Mouse (Mus musculus) C2C12 (cell line): ENCODE measurements around the gene Ndufa3.

ENCODE experiments used
- CTCF ChIP-seq: IDR thresholded peaks from one replicate; pipeline ENCODE4 v1.5.1; 2011; ENCODE audit not compliant: control insufficient read depth, insufficient read depth, insufficient read length
- MYOD1 ChIP-seq: IDR thresholded peaks from one replicate; pipeline ENCODE4 v1.6.1; 2011; ENCODE audit warnings: low read depth; ENCODE audit not compliant: control insufficient read depth, insufficient read length
- MYOG ChIP-seq: IDR thresholded peaks from one replicate; pipeline ENCODE4 v1.6.1; 2011; ENCODE audit not compliant: control insufficient read depth, insufficient read length; ENCODE audit errors: extremely low read depth
- USF1 ChIP-seq: IDR thresholded peaks from one replicate; pipeline ENCODE4 v1.6.1; 2011; ENCODE audit warnings: low read depth, mild to moderate bottlenecking, control low read depth, moderate library complexity

- TF ChIP-seq CTCF: no peak
- TF ChIP-seq USF1: no peak
- TF ChIP-seq MYOD1: no peak
- no peak for TF ChIP-seq MYOG
Observed at GRCm38 (mm10) chr7:3616389-3617241, 558 bp upstream of the Ndufa3 start.
